Mouse (Mus musculus) liver, postnatal 0 days (tissue): ENCODE data around the gene Daglb.

ENCODE experiments used
- CTCF ChIP-seq: sonication (generic); IDR thresholded peaks from 2 replicates; pipeline ENCODE4 v1.5.1; 2016; ENCODE audit warnings: antibody characterized with exemption, low read depth
- EP300 ChIP-seq: IDR thresholded peaks from 2 replicates; pipeline ENCODE4 v1.6.1; 2016; ENCODE audit warnings: antibody characterized with exemption, low read depth, mild to moderate bottlenecking

GRCm38 (mm10) chr5:143487998-143488397, 23.6 kb downstream of the Daglb start:
- TF ChIP-seq EP300 (no peak), CTCF (no peak)
